Mouse (Mus musculus) megakaryocyte-erythroid progenitor cell, adult 5-6 weeks (primary cell): ENCODE data around the gene Rab38. TPM values are rescaled to one million over a fixed set of nuclear protein-coding genes. Genes with fewer than 3 reads are reported as not detected.

Experiments used
- ATAC-seq: replicated peaks from 2 replicates; pipeline ENCODE4 v1.8.0; 2016; ENCODE audit warnings: mild to moderate bottlenecking, inconsistent platforms; ENCODE audit not compliant: severe bottlenecking, poor library complexity, low FRiP score, low TSS enrichment
- total RNA-seq, 2 experiments: library from RNA; stranded (forward) in 1 of 2; stranded (reverse) in 1 of 2; fragments of 200-1000, 215-1000 nt in 1 of 2; fragments of >200 nt in 1 of 2; fragmentation: Nextera tagmentation in 1 of 2; gene quantifications; 2 replicates each; pipeline ENCODE4 v1.2.3; 2014 to 2017

Rab38 gene
- total RNA-seq (2014; fragmentation: Nextera tagmentation) (20.5 and 41.4 TPM in 2 replicates), total RNA-seq (2017) (37.6 and 44.2 TPM in 2 replicates)

DNA sequence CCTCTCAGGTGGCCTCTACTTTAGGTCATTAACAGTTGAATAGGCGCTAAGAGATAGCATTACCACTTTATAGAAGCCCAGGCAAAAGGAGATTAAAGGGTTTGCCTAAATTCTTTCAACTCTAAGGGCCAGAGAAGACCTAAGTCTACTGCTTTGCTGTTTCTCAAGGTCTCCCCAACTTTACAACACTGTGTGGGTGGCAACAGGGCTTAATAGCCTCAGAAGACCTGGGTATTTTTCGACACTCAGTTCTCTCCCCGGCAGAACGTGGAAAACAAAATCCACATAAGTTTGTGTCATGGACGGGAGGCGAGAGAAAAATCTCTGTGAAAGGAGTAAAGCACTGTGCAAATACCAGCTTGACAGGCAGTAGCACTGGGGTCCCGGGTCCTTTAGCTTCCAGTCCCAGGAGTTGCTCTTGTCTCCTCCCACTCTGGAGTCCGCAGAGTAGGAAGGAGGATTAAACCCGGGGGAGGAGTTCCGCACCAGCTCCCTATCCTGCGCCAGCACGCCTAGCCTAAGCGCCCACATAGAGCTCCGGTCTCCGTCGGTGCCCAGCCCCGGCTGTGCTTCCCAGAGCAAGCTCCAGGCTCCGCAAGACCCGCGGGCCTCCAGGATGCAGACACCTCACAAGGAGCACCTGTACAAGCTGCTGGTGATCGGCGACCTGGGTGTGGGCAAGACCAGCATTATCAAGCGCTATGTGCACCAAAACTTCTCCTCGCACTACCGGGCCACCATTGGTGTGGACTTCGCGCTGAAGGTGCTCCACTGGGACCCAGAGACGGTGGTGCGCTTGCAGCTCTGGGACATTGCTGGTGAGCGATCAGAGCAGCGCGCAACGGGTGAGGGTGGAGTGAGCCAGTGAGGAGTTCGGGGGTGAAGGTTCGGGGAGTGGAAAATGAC lies at the start of gene Rab38:
TSS of gene Rab38 (plus strand) at position 488 of the 906 bp plus-strand sequence.
- ATAC-seq = peak; percentile 91

DNA sequence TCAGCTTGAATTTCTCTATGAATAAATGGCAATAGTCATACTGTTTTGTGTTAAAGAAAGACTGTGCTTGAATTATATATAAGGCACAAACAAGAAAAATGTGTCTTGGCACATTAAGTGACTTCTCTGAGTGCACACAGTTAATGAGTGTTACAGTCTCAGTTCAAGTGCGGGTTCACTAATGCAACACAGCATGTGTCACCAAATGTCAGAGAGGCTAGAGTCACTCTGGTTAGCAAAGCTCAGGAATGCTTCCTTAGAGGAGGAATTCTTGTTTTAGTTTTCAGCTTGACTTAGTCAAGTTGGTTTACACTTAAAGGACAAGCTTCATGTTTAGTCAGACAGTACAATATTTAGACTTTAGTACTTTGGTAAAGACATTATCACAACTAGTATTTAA lies 35.5 kb upstream of the Rab38 start:
- ATAC-seq = no peak

DNA sequence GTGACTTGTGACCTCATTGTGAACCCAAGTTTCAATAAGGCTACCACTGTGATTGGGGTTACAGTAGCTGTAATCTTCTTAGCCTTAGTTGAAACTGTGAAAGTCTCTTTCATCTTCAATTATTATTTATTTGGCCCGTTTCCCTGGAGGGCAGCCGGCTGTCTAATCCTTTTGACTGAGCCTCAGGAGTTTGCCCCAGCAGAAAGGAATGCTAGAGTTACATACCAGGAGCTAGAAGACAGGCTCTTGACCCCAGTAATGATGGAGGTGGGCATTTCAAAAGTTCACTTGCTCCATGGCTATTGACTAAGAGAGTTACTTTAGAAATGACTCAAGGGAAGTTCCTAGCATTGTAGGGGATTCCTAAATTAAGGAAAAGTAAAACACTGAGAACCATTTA lies 34.3 kb upstream of the Rab38 start:
- ATAC-seq = no peak

DNA sequence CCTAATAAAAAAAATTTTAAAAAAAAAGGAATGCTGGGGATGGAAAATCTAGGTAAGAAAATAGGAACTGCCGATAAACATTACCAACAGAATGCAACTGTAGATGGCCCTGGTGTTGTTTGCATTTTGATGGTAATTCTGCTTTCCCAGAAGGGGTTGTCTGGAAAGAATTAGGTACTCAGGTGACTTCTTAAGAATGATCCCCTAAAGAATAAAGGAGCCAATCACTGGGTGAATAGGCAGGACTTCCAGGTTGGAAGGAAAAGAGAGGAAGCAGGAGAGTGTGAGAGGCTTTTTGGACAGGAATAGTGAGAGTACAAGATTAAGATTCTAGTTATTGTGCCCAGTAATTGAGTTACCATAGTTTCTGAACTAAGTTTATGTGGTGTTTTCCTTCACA lies 24.8 kb upstream of the Rab38 start:
- no peak for ATAC-seq

DNA sequence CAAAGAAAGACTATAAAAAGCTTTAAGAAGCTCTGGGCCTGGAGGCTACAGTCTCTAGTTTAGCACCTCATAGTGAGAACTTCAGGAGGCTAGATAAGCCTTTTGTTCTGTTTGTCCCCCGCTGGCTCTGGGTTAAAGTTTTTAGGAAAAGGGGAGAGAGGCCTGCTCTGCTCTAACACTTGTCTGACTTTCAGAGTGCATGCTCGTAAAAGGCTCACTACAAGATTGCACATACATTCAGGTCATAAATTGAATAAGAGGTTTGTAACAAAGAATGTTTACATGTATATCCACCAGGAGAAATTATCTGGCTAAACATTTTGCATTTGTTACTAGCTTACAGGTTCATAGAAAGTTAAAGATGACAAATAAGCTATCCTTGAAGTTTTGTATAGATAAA lies 23.6 kb upstream of the Rab38 start:
- ATAC-seq = no peak

DNA sequence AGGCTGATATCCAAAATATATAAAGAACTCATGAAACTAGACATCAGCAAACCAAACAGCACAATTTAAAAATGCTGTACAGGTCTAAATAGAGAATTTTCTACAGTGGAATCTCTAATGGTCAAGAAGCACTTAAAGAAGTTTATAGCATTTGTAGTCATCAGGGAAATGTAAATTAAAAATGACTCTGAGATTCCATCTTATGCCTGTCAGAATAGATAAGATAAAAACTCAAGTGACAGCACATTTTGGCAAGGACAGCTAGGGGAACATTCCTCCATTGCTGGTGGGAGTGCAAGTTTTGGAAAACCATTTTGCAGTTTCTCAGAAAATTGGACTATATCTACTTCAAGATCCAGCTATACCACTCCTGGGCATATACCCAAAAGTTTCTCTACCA lies 8.3 kb upstream of the Rab38 start:
- ATAC-seq = no peak

DNA sequence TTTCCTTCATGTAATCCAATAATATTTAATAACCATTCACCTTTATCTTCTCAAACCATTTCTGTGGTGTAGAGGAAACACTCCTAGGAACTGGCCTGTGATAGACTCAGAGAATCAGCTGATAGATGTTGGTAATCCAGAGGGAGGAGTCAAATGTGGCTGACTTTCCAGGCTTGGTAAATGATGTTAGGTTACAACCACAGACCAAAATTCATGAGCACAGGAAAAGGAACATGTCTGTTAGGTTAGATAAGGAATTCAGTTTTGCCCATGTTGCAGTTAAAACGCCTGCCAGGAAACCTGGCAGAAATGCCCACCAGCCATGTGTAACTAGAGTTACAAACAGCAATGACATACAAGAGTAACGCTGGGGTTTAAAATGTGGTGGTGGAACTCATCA lies 6.2 kb upstream of the Rab38 start:
- ATAC-seq = peak; percentile 98

DNA sequence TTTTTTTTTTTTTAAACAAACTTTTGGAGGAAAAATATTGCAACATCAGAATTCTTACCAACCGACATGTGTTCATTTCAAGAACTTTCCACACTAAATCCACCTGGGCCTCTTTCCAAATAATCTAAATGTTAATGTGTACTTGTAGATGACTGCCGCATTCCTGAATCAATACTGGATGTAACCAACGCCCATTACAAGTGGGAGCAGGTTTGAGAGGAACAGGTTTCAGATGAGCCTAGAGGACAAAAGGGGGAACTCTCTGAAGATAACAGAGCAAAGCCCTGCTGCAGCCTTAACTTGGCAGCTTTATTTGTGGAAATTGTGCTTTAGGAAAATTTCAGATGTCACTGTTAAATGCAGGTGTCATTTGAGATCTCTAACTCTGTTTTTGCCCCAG lies 4.3 kb upstream of the Rab38 start:
- ATAC-seq = no peak

DNA sequence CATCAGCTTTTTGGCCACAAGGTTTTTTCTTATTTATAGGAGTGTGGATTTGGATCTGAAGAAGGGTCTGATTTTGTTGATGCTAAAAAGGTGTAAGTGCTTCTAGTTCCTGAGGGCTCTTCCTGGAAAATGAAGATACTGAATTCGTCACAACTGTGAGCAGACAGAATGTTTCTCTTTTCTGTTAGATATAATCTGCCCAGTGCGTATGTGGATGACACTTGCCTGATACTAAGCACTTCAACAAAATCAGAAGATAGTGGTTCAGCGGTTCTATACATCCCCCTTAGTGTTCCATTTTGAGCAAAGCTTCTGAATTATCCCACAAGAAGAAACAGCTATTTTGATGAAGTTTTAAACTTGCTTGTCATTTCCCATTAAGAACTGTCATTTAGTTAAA lies 2.6 kb upstream of the Rab38 start:
- no peak for ATAC-seq

DNA sequence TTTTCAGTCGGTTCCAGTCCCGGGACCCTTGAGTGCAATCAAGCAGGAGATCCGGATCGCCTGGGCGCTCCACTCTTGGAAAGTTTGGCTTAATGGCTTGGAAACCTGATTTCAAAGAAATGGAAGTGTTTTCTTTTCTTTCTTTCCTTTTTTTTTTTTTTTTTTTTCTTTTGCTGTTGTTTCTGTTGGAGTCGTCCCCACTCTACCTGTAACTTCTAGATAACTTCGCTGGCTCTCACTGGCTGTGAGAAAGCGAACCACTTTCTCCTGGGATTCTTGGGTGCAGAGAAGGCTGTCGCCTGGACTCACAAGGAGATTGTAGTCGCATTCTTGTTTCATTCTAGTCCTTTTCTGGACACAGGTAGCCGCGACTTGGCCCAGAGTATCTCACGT lies 615 bp downstream of the Rab38 start:
- no peak; the same call in 1 of the 2 replicates for ATAC-seq

DNA sequence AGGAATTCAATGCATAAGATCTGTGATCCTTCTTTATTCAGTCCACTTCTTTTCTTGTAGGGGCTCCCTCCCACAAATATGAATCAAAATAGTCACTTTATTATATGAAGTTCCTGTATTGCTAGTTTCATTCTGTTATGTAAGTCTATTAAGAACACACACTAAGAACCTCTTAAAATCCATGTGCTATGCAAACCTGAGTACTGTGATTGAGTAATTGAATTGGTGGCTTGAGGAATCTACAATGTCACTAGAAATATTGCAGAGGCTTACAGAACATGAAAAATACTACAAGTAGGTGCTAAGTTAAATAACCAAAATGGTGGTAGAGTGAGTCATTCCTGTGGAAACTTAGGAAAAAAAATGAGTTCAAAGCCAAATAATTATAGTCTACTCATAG lies 10.2 kb downstream of the Rab38 start:
- no peak for ATAC-seq

DNA sequence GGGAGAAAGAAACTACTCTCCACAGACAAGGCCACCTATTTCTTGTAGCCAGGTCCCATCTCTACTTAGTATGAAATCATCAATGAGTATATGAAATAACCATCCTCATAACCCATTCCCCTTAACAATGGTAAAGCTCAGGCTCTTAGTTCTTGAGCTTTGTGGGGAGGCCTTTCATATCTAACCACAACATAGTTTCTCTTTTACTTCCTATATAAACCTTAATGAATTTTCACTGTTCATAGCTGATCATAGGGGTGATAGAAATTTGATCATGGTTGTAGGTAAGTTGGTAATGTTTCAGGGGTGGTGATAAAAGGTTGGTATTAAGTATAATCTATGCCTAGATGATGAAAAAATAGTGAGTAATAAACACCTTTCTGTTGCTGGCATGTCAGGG lies 12.6 kb downstream of the Rab38 start:
- peak; percentile 46 for ATAC-seq

DNA sequence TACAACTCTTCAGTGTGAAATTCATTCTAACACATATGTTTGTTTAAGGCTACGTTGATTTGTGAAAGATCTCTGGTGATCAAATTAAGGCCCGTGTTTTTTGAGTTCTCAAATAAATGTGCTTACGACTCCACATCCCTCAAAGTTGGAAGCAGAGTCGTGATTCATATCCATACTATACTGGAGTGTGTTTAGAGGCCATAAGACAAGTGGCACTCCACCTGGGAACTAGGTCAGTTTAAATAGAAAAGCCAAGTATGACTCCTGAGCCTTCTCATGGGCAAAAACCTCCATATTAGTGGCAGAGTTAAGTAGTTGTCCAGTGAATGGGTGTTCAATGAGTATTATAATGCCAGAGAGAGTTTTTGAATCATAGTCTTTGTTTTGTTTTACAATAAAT lies 13.4 kb downstream of the Rab38 start:
- no peak for ATAC-seq

DNA sequence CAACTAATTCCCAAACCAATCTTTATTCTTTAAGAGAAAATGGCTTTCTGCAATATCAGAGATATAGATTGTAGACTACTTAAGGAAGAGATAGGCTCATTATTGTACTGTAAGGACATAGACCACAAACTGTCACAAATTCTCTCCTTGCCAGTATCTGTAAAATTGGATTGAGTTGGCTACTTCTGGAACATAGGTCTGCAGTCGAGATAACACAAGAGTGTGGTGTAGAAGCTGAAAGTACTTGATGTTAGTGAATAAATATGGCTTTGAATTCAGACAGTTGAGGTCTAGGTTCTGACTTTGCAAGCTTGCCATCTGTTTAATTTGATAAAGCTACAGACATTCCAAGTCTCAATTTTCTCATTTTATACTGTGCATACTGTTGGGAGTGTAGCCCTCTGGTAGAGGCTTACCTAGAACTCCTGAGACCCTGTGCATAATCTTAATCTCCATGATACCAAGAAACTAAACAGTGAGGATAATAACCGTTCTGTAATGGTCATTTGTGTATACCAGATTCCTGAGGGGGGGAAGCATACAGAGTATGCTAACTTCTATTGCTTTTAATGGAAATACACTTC lies 15.3 kb downstream of the Rab38 start:
- ATAC-seq = peak; percentile 97

DNA sequence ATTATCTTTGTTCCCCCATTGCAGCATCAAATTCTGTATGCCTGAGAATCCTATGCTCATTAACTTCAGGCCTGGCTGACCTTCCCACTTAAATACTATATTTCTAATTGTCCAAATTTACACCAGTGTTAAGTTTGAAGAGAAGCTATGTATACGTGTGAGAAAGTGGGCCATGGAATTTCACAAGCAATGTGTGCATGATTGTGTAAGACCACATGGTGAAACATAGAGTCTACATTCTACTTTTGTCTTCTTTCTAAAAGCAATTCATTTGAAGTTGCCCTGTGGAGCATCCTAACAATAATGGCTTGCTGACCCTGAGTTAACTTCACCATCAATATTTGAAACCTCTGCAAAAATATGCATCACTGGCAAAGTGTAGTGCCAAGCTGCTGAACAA lies 23.2 kb downstream of the Rab38 start:
- no peak for ATAC-seq

DNA sequence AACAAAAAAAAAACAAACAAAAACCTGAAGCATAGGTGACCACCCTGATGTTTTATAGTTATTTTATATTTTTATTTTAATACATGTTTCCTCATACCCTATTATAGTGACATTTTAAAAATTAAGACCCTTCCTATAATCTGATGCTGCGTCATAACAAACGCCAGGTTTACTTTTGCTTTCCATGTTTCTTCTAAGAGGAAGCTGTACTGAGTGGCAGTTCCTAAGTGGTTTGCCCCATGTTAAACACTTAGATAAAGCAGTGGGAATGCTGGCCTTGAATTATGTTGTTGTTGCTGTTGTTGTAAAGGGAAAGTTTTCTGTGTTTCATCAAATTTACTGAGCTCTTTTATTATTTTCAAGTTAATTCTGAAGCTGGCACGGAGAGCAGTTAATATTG lies 27.8 kb downstream of the Rab38 start:
- ATAC-seq = no peak

DNA sequence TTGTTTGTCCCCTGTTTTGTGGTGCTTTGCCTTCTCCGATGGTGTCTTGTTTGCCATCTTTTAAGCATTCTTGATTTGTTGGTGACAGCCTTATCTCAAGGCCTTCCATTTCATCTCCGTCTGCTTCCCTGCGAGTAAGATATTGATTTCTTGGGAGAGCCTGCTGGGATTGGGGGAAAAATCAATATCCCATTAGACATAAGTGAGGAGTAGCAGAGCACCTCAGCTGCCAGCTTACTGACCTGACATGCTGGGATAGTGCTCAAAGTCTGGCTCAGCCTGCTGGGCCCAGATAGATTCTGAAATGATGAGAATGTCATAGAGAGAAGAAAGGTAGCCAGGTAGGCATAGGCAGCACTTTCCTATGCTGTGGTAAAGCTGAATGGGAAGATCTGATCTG lies 37.7 kb downstream of the Rab38 start:
- no peak for ATAC-seq

DNA sequence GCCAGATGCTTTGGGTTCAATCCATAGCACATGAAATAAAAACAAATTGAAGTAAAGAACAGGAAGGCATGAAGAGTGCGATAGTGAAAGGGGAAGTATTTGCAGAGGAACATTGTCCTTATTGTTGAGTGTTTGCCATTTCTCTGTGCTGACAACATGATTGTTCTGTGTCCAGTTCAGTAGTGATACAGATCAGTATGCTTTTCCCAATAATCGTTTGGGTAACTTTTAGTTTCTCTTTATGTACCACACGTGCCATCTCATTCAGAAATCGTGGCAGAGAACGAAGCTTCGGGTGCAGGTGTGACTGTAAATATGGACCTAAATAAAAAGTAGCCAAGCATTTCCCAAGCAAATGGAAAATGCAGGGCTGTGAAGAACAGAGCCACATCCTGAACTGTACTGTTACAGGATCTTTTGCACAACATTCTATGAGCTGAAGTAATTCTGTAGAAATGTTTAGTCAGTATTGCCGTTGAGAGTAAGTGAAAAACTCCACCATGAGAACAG lies 52.1 kb downstream of the Rab38 start:
- ATAC-seq = peak; percentile 63

DNA sequence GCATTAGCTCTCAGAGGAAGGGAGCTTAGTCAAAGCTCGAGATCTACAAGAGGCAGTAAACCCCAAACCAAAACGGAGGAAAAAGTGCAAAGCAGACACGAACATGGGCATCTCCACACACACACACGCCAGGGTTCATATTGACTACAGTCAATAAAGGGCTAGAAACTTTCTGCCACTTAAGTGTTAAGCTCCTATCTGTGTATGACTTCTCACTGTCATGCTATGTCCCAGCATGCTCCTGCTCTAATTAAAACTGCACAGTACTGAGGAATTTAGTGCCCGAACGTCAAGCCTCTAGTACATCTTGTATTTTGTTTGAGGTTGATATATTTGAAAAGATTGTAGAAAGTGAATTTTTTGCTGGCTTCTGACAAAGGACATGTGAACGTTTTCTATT lies 52.6 kb downstream of the Rab38 start:
- ATAC-seq = peak; percentile 55

DNA sequence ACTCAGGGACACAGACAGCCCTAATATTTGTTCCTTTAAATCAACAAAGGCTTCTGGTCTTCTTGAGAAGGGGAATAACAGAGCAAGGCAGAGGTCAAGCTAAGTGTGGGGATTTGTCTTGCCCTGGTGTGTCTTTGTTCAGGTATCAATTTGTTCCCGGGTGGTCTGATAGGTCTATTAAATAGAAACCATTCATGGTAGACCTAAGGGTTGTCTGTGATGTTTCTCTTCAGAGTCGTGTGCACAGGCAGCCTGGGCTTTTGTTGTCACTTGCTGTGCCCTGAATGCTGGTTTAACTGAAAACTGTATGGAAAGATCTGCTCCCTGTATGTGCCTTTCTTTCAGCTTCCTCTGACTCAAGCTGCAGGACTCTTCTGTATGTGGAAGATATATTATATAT lies 60.9 kb downstream of the Rab38 start:
- no peak for ATAC-seq
